Mouse (Mus musculus): ENCODE measurements around the gene Tshz2. TPM values are rescaled to one million over a fixed set of nuclear protein-coding genes. Genes with fewer than 3 reads are reported as not detected.
"Not testable (repeated sequence)": the region's sequence is repeated elsewhere in the genome, so short reads cannot be mapped to it uniquely, and the experiment has no call there.

Tshz2 gene
- polyA plus RNA-seq, 1 experiment = not detected

GRCm38 (mm10) chr2:169778740-169779345, 146.0 kb downstream of the Tshz2 start:
- Histone ChIP-seq H3K27me3 (ENCODE audit: control insufficient read depth, insufficient read depth, insufficient read length) (no peaks in the 10 kb centered on the region), H3K79me3 (ENCODE audit: low read depth) (no peaks in the 10 kb centered on the region), H3K4me3 (ENCODE audit: insufficient read depth, poor library complexity, severe bottlenecking) (no peak overlapping the region), H3ac (ENCODE audit: control insufficient read depth, insufficient read length, low read depth) (no peak overlapping the region), H3K36me3 (ENCODE audit: control insufficient read depth, insufficient read depth) (no peaks in the 10 kb centered on the region), H3K79me2 (ENCODE audit: control insufficient read depth, insufficient read depth) (no peaks in the 10 kb centered on the region)
- TF ChIP-seq MAX (IDR thresholded peaks at IDR 0.05) (no peak), FOSL1 (IDR thresholded peaks at IDR 0.05; ENCODE audit: insufficient read depth, low read length, poor library complexity, severe bottlenecking) (no peak), MYOG (IDR thresholded peaks at IDR 0.05; ENCODE audit: control insufficient read depth, extremely low read depth, insufficient read length) (no peak), CTCF (IDR thresholded peaks at IDR 0.05; ENCODE audit: control insufficient read depth, insufficient read depth, insufficient read length) (no peak), MYOD1 (IDR thresholded peaks at IDR 0.05; ENCODE audit: control insufficient read depth, insufficient read length, low read depth) (no peak), CEBPB (IDR thresholded peaks at IDR 0.05; ENCODE audit: low read depth) (no peak), USF1 (IDR thresholded peaks at IDR 0.05; ENCODE audit: low read depth) (no peak)

- not testable (repeated sequence) for H3ac ChIP-seq (ENCODE audit: control insufficient read depth, insufficient read length, low read depth); H3K4me3 ChIP-seq (ENCODE audit: insufficient read depth, poor library complexity, severe bottlenecking); H3K27me3 ChIP-seq (ENCODE audit: control insufficient read depth, insufficient read depth, insufficient read length); H3K79me2 ChIP-seq (ENCODE audit: control insufficient read depth, insufficient read depth); H3K36me3 ChIP-seq (ENCODE audit: control insufficient read depth, insufficient read depth); H3K79me3 ChIP-seq (ENCODE audit: low read depth)
Observed at GRCm38 (mm10) chr2:169781671-169782070, 148.9 kb downstream of the Tshz2 start.

- Histone ChIP-seq H3K36me3 (ENCODE audit: control insufficient read depth, insufficient read depth) (no peaks in the 10 kb centered on the region), H3K27me3 (ENCODE audit: control insufficient read depth, insufficient read depth, insufficient read length) (no peaks in the 10 kb centered on the region), H3ac (ENCODE audit: control insufficient read depth, insufficient read length, low read depth) (no peak overlapping the region), H3K4me3 (ENCODE audit: insufficient read depth, poor library complexity, severe bottlenecking) (no peak overlapping the region), H3K79me2 (ENCODE audit: control insufficient read depth, insufficient read depth) (no peaks in the 10 kb centered on the region), H3K79me3 (ENCODE audit: low read depth) (no peaks in the 10 kb centered on the region)
- TF ChIP-seq MYOD1 (IDR thresholded peaks at IDR 0.05; ENCODE audit: control insufficient read depth, insufficient read length, low read depth) (no peak), CTCF (IDR thresholded peaks at IDR 0.05; ENCODE audit: control insufficient read depth, insufficient read depth, insufficient read length) (no peak), MYOG (IDR thresholded peaks at IDR 0.05; ENCODE audit: control insufficient read depth, extremely low read depth, insufficient read length) (no peak), MAX (IDR thresholded peaks at IDR 0.05) (no peak), USF1 (IDR thresholded peaks at IDR 0.05; ENCODE audit: low read depth) (no peak)
Observed at GRCm38 (mm10) chr2:169782874-169783680, 150.3 kb downstream of the Tshz2 start.

GRCm38 (mm10) chr2:169783681-169784033, 150.8 kb downstream of the Tshz2 start:
- Histone ChIP-seq H3K79me2 (ENCODE audit: control insufficient read depth, insufficient read depth) (no peaks in the 10 kb centered on the region), H3K36me3 (ENCODE audit: control insufficient read depth, insufficient read depth) (no peaks in the 10 kb centered on the region), H3K4me3 (ENCODE audit: insufficient read depth, poor library complexity, severe bottlenecking) (no peak overlapping the region), H3K27me3 (ENCODE audit: control insufficient read depth, insufficient read depth, insufficient read length) (no peaks in the 10 kb centered on the region), H3ac (ENCODE audit: control insufficient read depth, insufficient read length, low read depth) (no peak overlapping the region), H3K79me3 (ENCODE audit: low read depth) (no peaks in the 10 kb centered on the region)
- no peak for TF ChIP-seq CEBPB (IDR thresholded peaks at IDR 0.05; ENCODE audit: low read depth)
- TF ChIP-seq MYOD1 (IDR thresholded peaks at IDR 0.05; ENCODE audit: control insufficient read depth, insufficient read length, low read depth) = no peak
- TF ChIP-seq MAX (IDR thresholded peaks at IDR 0.05) = no peak
- no peak for TF ChIP-seq FOSL1 (IDR thresholded peaks at IDR 0.05; ENCODE audit: insufficient read depth, low read length, poor library complexity, severe bottlenecking)
- no peak for TF ChIP-seq MYOG (IDR thresholded peaks at IDR 0.05; ENCODE audit: control insufficient read depth, extremely low read depth, insufficient read length)
- no peak for TF ChIP-seq CTCF (IDR thresholded peaks at IDR 0.05; ENCODE audit: control insufficient read depth, insufficient read depth, insufficient read length)
- TF ChIP-seq USF1 (IDR thresholded peaks at IDR 0.05; ENCODE audit: low read depth) = no peak

- Histone ChIP-seq H3K79me3 (ENCODE audit: low read depth) (no peaks in the 10 kb centered on the region), H3K79me2 (ENCODE audit: control insufficient read depth, insufficient read depth) (no peaks in the 10 kb centered on the region), H3K27me3 (ENCODE audit: control insufficient read depth, insufficient read depth, insufficient read length) (no peaks in the 10 kb centered on the region), H3ac (ENCODE audit: control insufficient read depth, insufficient read length, low read depth) (no peak overlapping the region), H3K36me3 (ENCODE audit: control insufficient read depth, insufficient read depth) (no peaks in the 10 kb centered on the region), H3K4me3 (ENCODE audit: insufficient read depth, poor library complexity, severe bottlenecking) (no peak overlapping the region)
- no peak for TF ChIP-seq USF1 (IDR thresholded peaks at IDR 0.05; ENCODE audit: low read depth)
- no peak for TF ChIP-seq CTCF (IDR thresholded peaks at IDR 0.05; ENCODE audit: control insufficient read depth, insufficient read depth, insufficient read length)
- no peak for TF ChIP-seq MAX (IDR thresholded peaks at IDR 0.05)
- TF ChIP-seq MYOG (IDR thresholded peaks at IDR 0.05; ENCODE audit: control insufficient read depth, extremely low read depth, insufficient read length) = no peak
- no peak for TF ChIP-seq MYOD1 (IDR thresholded peaks at IDR 0.05; ENCODE audit: control insufficient read depth, insufficient read length, low read depth)
- no peak for TF ChIP-seq CEBPB (IDR thresholded peaks at IDR 0.05; ENCODE audit: low read depth)
- TF ChIP-seq FOSL1 (IDR thresholded peaks at IDR 0.05; ENCODE audit: insufficient read depth, low read length, poor library complexity, severe bottlenecking) = no peak
Observed at GRCm38 (mm10) chr2:169787381-169787780, 154.6 kb downstream of the Tshz2 start.

- Histone ChIP-seq H3K79me3 (ENCODE audit: low read depth) (no peaks in the 10 kb centered on the region), H3K79me2 (ENCODE audit: control insufficient read depth, insufficient read depth) (no peaks in the 10 kb centered on the region), H3K4me3 (ENCODE audit: insufficient read depth, poor library complexity, severe bottlenecking) (no peak overlapping the region), H3ac (ENCODE audit: control insufficient read depth, insufficient read length, low read depth) (no peak overlapping the region), H3K27me3 (ENCODE audit: control insufficient read depth, insufficient read depth, insufficient read length) (no peaks in the 10 kb centered on the region), H3K36me3 (ENCODE audit: control insufficient read depth, insufficient read depth) (no peaks in the 10 kb centered on the region)
- TF ChIP-seq FOSL1 (IDR thresholded peaks at IDR 0.05; ENCODE audit: insufficient read depth, low read length, poor library complexity, severe bottlenecking) (no peak), USF1 (IDR thresholded peaks at IDR 0.05; ENCODE audit: low read depth) (no peak), MAX (IDR thresholded peaks at IDR 0.05) (no peak), CTCF (IDR thresholded peaks at IDR 0.05; ENCODE audit: control insufficient read depth, insufficient read depth, insufficient read length) (no peak), MYOD1 (IDR thresholded peaks at IDR 0.05; ENCODE audit: control insufficient read depth, insufficient read length, low read depth) (no peak), CEBPB (IDR thresholded peaks at IDR 0.05; ENCODE audit: low read depth) (no peak), MYOG (IDR thresholded peaks at IDR 0.05; ENCODE audit: control insufficient read depth, extremely low read depth, insufficient read length) (no peak)
Observed at GRCm38 (mm10) chr2:169787906-169788305, 155.1 kb downstream of the Tshz2 start.
